Mouse (Mus musculus) limb, embryonic 11.5 days (tissue): Measurements from ENCODE around the gene Rhbdl2. TPM values are rescaled to one million over a fixed set of nuclear protein-coding genes. Genes with fewer than 3 reads are reported as not detected.
A peak's percentile ranks its signal among the peaks of the same experiment; 100 is the strongest.

Experiments used
- ATAC-seq: fragments of 200-750 bp; cut with Nextera tagmentation; 2 replicates; pipeline ENCODE4 v1.8.0; 2017; ENCODE audit warnings: low read depth; ENCODE audit not compliant: insufficient number of reproducible peaks, low FRiP score, low TSS enrichment
- DNase-seq: peaks from one replicate; pipeline ENCODE4 v3.0.0-alpha.2; 2015; ENCODE audit warnings: low spot score
- H3K27ac ChIP-seq: fragments of 300-500 bp; sonication (generic); replicated peaks from 2 replicates; pipeline ENCODE4 v1.5.1; 2014; ENCODE audit warnings: low read depth, mild to moderate bottlenecking, low read length
- H3K27me3 ChIP-seq: fragments of 300-500 bp; sonication (generic); 2 replicates; pipeline ENCODE4 v1.6.1; 2014; ENCODE audit warnings: mild to moderate bottlenecking, low read length, mixed read lengths; ENCODE audit not compliant: control insufficient read depth, insufficient read depth
- H3K36me3 ChIP-seq: fragments of 300-500 bp; sonication (generic); 2 replicates; pipeline ENCODE4 v1.6.1; 2014; ENCODE audit warnings: mild to moderate bottlenecking, low read length, moderate library complexity, mixed read lengths; ENCODE audit not compliant: control insufficient read depth, insufficient read depth
- H3K4me1 ChIP-seq: fragments of 300-500 bp; sonication (generic); 2 replicates; pipeline ENCODE4 v1.6.1; 2014; ENCODE audit warnings: low read length, mixed read lengths; ENCODE audit not compliant: control insufficient read depth, insufficient read depth
- H3K4me2 ChIP-seq: fragments of 300-500 bp; sonication (generic); 2 replicates; pipeline ENCODE4 v1.6.1; 2014; ENCODE audit warnings: low read depth, mild to moderate bottlenecking, moderate library complexity; ENCODE audit not compliant: severe bottlenecking
- H3K4me3 ChIP-seq: fragments of 300-500 bp; sonication (generic); 2 replicates; pipeline ENCODE4 v1.5.1; 2014; ENCODE audit warnings: low read depth, low read length
- H3K9ac ChIP-seq: fragments of 300-500 bp; sonication (generic); 2 replicates; pipeline ENCODE4 v1.6.1; 2014; ENCODE audit warnings: mild to moderate bottlenecking, low read length
- H3K9me3 ChIP-seq: fragments of 300-500 bp; sonication (generic); 2 replicates; pipeline ENCODE4 v1.6.1; 2016; ENCODE audit warnings: low read length; ENCODE audit not compliant: control insufficient read depth
- WGBS: fragments of 180-500 bp; shearing (Covaris S2); extraction: QIAGEN DNeasy Blood & Tissue Kit; methylation state at CpG from one replicate; pipeline ENCODE4 v1.1.7; 2014; 5-methylcytosine and 5-hydroxymethylcytosine counted together
- polyA plus RNA-seq: library from polyadenylated mRNA; unstranded; fragments of >200 nt; fragmentation: Nextera tagmentation; extraction: Ambion mirVana; gene quantifications from 2 replicates; pipeline ENCODE4 v1.2.1, GENCODE M21; 2014

The Rhbdl2 gene
- polyA plus RNA-seq, 1 experiment from 2014 or later = 1.3 TPM

DNA sequence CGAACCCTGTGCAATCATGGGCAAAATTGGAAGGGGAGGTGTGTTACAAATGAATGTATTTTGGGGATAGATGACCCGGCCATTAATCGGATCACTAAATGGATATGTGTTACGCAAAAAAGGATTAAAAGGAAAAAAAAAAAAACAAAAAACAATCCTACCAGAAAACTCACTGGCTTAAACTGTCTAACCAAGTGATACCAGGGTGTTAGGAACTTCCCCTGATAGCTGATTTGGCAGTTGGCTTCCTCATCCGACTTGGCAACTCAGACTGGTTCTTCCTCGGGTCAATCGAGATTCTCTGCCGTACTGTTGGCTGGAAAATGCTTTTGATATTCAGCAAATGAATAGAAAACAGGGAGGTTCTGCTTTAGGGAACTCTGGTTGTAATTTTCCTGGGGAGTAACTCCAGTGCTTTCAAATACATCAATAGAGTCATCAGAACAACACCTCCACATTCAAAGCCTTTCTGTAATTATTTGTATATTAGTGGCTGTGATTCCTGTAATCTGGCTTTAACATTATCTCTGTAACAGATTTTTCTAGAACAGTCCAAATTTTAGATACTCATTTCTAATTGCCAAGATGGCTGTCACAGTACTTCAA is 36.9 kb upstream of the Rhbdl2 start:
- no peak for DNase-seq
- Histone ChIP-seq H3K27me3 (no peaks in the 10 kb centered on the region), H3K4me2 (peak overlapping the region; percentile 86; the same call in 1 of the 2 replicates), H3K4me1 (peaks cover 7% of the 10 kb centered on the region), H3K9ac (no peak overlapping the region), H3K9me3 (no peaks in the 10 kb centered on the region), H3K36me3 (no peaks in the 10 kb centered on the region), H3K27ac (no peak overlapping the region), H3K4me3 (peak overlapping the region; percentile 98)
- ATAC-seq = no peak; the same call in 1 of the 2 replicates
- WGBS = 4% methylated on average over 8 of the region's 8 CpGs

- Histone ChIP-seq H3K9ac (no peak overlapping the region), H3K36me3 (no peaks in the 10 kb centered on the region), H3K4me2 (no peak overlapping the region), H3K4me1 (no peaks in the 10 kb centered on the region), H3K9me3 (no peaks in the 10 kb centered on the region), H3K27me3 (no peaks in the 10 kb centered on the region), H3K27ac (no peak overlapping the region), H3K4me3 (no peak overlapping the region)
- DNase-seq = no peak
- ATAC-seq = no peak
- WGBS = 48% methylated on average over 4 of the region's 4 CpGs
These were observed 29.4 kb upstream of the Rhbdl2 start for GRCm38 (mm10) chr4:123758306-123758705.

DNA sequence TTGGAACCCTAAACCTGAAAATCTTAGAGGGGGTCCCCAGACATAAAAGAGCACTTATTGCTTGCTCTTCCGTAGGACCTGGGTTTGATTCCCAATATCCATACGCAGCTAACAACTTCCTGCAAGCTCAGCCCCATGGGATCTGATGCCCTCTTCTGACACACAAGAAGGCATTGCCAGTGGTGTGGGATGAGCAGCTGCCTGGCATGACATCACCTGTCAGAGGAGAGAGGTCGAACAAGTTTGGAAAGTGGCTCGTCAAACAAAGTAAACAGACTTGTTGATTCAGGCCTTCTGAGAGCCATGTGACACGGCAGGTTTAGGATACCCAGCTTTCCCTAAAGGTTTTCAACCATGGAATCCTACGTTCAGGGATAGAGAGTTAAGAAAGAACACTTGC is 22.6 kb upstream of the Rhbdl2 start:
- Histone ChIP-seq H3K4me2 (no peak overlapping the region), H3K27ac (no peak overlapping the region), H3K4me1 (no peaks in the 10 kb centered on the region), H3K9me3 (no peaks in the 10 kb centered on the region), H3K36me3 (no peaks in the 10 kb centered on the region), H3K4me3 (no peak overlapping the region), H3K27me3 (no peaks in the 10 kb centered on the region), H3K9ac (no peak overlapping the region)
- DNase-seq (no peak), ATAC-seq (no peak)
- 79% methylated on average over 6 of the region's 6 CpGs for WGBS

DNA sequence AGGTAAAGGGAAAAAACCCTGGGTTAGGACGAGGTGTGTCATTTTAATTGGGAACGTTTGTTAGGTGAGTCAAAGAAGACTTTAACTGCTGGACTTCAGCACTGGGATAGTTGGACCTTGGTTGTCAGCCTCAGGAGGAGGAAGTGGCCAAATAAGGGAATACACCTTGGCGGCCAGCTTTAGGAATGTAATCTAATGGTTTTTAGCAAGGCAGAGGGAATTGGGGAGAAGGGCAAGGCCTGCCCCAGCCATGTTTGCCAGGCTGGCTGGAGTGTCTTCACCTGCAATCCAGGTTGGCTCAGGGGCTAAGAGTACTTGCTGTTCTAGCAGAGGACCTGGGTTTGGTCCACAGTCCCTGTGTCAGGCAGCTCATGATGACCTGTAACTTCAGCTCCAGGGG is 19.9 kb upstream of the Rhbdl2 start:
- WGBS = 63% methylated on average over 3 of the region's 3 CpGs
- Histone ChIP-seq H3K9ac (no peak overlapping the region), H3K36me3 (no peaks in the 10 kb centered on the region), H3K4me2 (no peak overlapping the region), H3K27ac (no peak overlapping the region), H3K9me3 (no peaks in the 10 kb centered on the region), H3K4me3 (no peak overlapping the region), H3K27me3 (no peaks in the 10 kb centered on the region), H3K4me1 (no peaks in the 10 kb centered on the region)
- ATAC-seq = no peak
- DNase-seq = no peak

- H3K9ac ChIP-seq = no peak overlapping the region
- WGBS = 84% methylated on average over 4 of the region's 4 CpGs
- DNase-seq (no peak), ATAC-seq (no peak)
- H3K36me3 ChIP-seq = no peaks in the 10 kb centered on the region
- no peak overlapping the region for H3K4me3 ChIP-seq
- H3K4me2 ChIP-seq = no peak overlapping the region
- no peak overlapping the region for H3K27ac ChIP-seq
- H3K27me3 ChIP-seq = no peaks in the 10 kb centered on the region
- H3K4me1 ChIP-seq = no peaks in the 10 kb centered on the region
- H3K9me3 ChIP-seq = no peaks in the 10 kb centered on the region
These were observed 19.4 kb upstream of the Rhbdl2 start for GRCm38 (mm10) chr4:123768234-123768633.

GRCm38 (mm10) chr4:123792666-123793065 is 5.0 kb downstream of the Rhbdl2 start:
- ATAC-seq (no peak), DNase-seq (no peak)
- H3K4me2 ChIP-seq = no peak overlapping the region
- 90% methylated on average over 2 of the region's 2 CpGs for WGBS
- H3K4me1 ChIP-seq = peaks cover under 1% of the 10 kb centered on the region; the same call in 1 of the 2 replicates
- H3K36me3 ChIP-seq = no peaks in the 10 kb centered on the region
- H3K27ac ChIP-seq = no peak overlapping the region
- H3K4me3 ChIP-seq = no peak overlapping the region
- H3K9ac ChIP-seq = no peak overlapping the region
- no peaks in the 10 kb centered on the region for H3K27me3 ChIP-seq
- no peaks in the 10 kb centered on the region for H3K9me3 ChIP-seq

DNA sequence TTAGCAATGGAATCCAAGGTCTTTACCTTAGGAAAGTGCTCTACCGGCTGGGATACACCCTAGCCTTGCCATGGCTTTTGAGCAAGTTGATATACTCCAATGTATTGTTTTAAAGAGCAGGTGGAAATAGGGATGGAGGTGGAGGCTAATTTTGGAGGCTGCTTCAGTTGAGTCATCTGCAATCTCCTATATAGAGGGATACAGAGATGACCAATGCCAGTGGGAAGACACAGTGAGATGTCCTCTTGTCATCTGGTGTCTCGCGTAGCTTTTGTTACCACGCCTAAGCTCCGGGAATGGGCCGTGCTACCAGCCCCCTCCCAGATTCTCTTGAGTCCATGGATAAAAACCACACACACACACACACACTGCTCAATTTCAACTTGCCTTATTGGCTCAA is 5.5 kb downstream of the Rhbdl2 start:
- no peaks in the 10 kb centered on the region for H3K27me3 ChIP-seq
- ATAC-seq (no peak), DNase-seq (no peak)
- no peaks in the 10 kb centered on the region; the same call in 1 of the 2 replicates for H3K4me1 ChIP-seq
- no peak overlapping the region for H3K4me2 ChIP-seq
- no peaks in the 10 kb centered on the region for H3K36me3 ChIP-seq
- H3K9me3 ChIP-seq = no peaks in the 10 kb centered on the region
- no peak overlapping the region for H3K9ac ChIP-seq
- WGBS = 97% methylated on average over 6 of the region's 6 CpGs
- no peak overlapping the region for H3K27ac ChIP-seq
- H3K4me3 ChIP-seq = no peak overlapping the region

DNA sequence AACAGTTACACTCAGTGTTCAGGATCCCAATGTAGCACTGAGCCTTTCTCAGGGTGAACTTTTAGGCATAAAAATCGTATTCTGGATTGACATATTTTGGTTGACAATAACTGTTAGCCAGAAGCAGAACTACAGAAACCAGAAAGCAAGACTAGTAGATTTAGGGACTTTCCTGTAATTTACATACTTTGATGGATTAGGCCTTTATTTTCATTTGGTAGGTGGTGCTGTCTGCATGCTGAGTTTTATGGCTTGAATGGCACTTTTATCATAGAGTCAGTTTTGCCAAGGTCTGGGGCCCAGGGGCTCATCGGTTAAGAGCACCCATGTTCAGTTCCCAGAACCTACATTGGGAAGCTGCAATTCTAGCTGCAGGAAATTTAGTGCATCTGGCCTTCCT is 7.4 kb downstream of the Rhbdl2 start:
- H3K4me3 ChIP-seq = no peak overlapping the region
- no peak overlapping the region for H3K9ac ChIP-seq
- no peak for ATAC-seq
- H3K27me3 ChIP-seq = no peaks in the 10 kb centered on the region
- H3K36me3 ChIP-seq = no peaks in the 10 kb centered on the region
- DNase-seq = no peak
- H3K4me2 ChIP-seq = no peak overlapping the region
- H3K9me3 ChIP-seq = no peaks in the 10 kb centered on the region
- H3K27ac ChIP-seq = no peak overlapping the region
- WGBS = 60% methylated on average over 2 of the region's 2 CpGs
- no peaks in the 10 kb centered on the region; the same call in 1 of the 2 replicates for H3K4me1 ChIP-seq

DNA sequence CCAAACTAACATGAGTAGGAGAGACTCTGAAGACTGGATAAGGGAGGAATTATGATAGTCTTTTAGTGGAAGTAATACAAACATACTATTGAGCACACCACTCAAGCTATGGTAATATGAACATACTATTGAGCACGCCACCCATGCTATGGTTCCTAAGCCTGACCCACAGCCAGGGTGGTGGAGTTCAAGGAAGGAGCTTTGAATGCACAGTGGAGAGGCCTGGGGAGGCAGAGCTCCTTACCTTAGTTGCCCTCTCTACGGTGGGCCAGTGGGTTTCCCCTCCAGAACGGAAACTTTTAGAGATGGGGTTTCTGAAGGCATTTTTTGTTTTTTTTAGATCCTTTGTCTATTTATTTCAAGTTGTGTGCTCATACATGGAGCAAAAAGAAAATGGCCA is 9.7 kb downstream of the Rhbdl2 start:
- H3K4me2 ChIP-seq = no peak overlapping the region
- WGBS = 83% methylated on average over 3 of the region's 3 CpGs
- ATAC-seq = no peak

More for the DNA sequence above, 9.7 kb downstream of the Rhbdl2 start:
- Histone ChIP-seq H3K4me3 (no peak overlapping the region), H3K27me3 (no peaks in the 10 kb centered on the region), H3K27ac (no peak overlapping the region), H3K4me1 (no peaks in the 10 kb centered on the region; the same call in 1 of the 2 replicates), H3K9me3 (no peaks in the 10 kb centered on the region), H3K36me3 (no peaks in the 10 kb centered on the region), H3K9ac (no peak overlapping the region)
- no peak for DNase-seq
